Comparison of ENCODE assay signal across 26 mouse cellular contexts in the genomic region with DNA sequence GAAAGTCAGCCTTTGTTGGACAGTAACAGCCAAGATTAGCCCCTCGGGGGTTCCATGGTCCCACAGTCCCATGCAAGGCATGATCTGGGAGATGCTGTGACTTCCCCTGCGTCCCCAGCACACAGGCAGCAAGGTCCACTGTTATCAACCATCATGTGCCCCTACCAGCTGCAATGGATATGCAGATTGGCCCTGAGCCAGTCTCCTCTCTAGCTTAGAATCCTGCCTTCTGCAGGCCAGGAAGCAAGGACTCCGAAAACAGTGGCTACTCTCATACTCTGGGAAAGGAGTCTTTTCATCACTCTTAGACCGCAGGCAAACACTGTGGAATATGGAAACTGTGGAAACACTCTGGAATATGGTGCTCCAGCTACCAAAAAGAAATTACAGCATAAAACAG.
DNase-seq lines count a peak whose midpoint lies in the region; ATAC-seq and TF ChIP-seq lines count a peak whose summit lies in the region.
"Had no signal": no experiment of that assay in that cellular context is flagged by ENCODE, and none has a peak within 500 bp of the region (broad histone marks: within the 10 kb centered on the region; RNA-seq: fewer than 3 reads in every experiment).

No protein-coding gene starts in this region.

- no peak overlapping the region for H3K9ac ChIP-seq in hindbrain, postnatal 0 days (replicated peaks; ENCODE audit: low read length)
- H3K9ac ChIP-seq in hindbrain, embryonic 14.5 days, result no peak overlapping the region
- H3K9ac ChIP-seq in midbrain, embryonic 11.5 days (ENCODE audit: low read length), result no peak overlapping the region
- H3K9ac ChIP-seq in midbrain, embryonic 13.5 days (replicated peaks), result no peak overlapping the region
- H3K9ac ChIP-seq: embryonic facial prominence, embryonic 13.5 days; forebrain, embryonic 13.5 days; heart, embryonic 13.5 days; hindbrain, embryonic 13.5 days had no signal

- WGBS in cerebellum, adult 2 months, result 72% methylated on average over 4 of the region's 4 CpGs
- WGBS in hindbrain, postnatal 0 days, result 87% methylated on average over 4 of the region's 4 CpGs
- WGBS in hindbrain, embryonic 14.5 days, result 92% methylated on average over 4 of the region's 4 CpGs
- 88% methylated on average over 4 of the region's 4 CpGs for WGBS in midbrain, embryonic 11.5 days
- WGBS in midbrain, embryonic 13.5 days, result 90% methylated on average over 4 of the region's 4 CpGs

- ATAC-seq in hindbrain, postnatal 0 days, result no peak
- no peak for ATAC-seq in hindbrain, embryonic 14.5 days (ENCODE audit: low FRiP score)
- no peak for ATAC-seq in midbrain, embryonic 11.5 days (ENCODE audit: low FRiP score)
- ATAC-seq in midbrain, embryonic 13.5 days, result no peak
- ATAC-seq: forebrain, embryonic 13.5 days; forebrain, embryonic 16.5 days; intestine, postnatal 0 days; Patski had no signal

- no peak overlapping the region for H3K4me3 ChIP-seq in cerebellum, adult 2 months (replicated peaks; ENCODE audit: insufficient read depth, low read depth, low read length)
- H3K4me3 ChIP-seq in hindbrain, postnatal 0 days (ENCODE audit: low read length), result no peak overlapping the region
- no peak overlapping the region for H3K4me3 ChIP-seq in hindbrain, embryonic 14.5 days (replicated peaks; ENCODE audit: low read length)
- H3K4me3 ChIP-seq in midbrain, embryonic 11.5 days (ENCODE audit: low read depth, low read length), result no peak overlapping the region
- H3K4me3 ChIP-seq in midbrain, embryonic 13.5 days (replicated peaks), result no peak overlapping the region
- H3K4me3 ChIP-seq: embryonic facial prominence, embryonic 13.5 days; forebrain, embryonic 10.5 days; forebrain, embryonic 13.5 days; heart, adult 2 months; heart, embryonic 10.5 days; heart, embryonic 13.5 days; hindbrain, embryonic 13.5 days had no signal

- H3K4me2 ChIP-seq in hindbrain, postnatal 0 days (ENCODE audit: low read depth, low read length), result no peak overlapping the region
- no peak overlapping the region for H3K4me2 ChIP-seq in hindbrain, embryonic 14.5 days (replicated peaks)
- no peak overlapping the region for H3K4me2 ChIP-seq in midbrain, embryonic 11.5 days
- no peak overlapping the region for H3K4me2 ChIP-seq in midbrain, embryonic 13.5 days (replicated peaks)
- H3K4me2 ChIP-seq: embryonic facial prominence, embryonic 13.5 days; forebrain, embryonic 13.5 days; heart, embryonic 13.5 days; hindbrain, embryonic 13.5 days had no signal

- TF ChIP-seq POLR2A in cerebellum, adult 2 months (IDR thresholded peaks at IDR 0.05; ENCODE audit: borderline replicate concordance, insufficient read depth, low read length), result no peak

- DNase-seq in cerebellum, postnatal 14 days, result peak; percentile 21 to 36
- no peak for DNase-seq in cerebellum, adult 2 months
- DNase-seq in hindbrain, postnatal 0 days (ENCODE audit: low spot score), result peak; percentile 28
- DNase-seq in hindbrain, embryonic 14.5 days (ENCODE audit: low spot score), result no peak
- peak; percentile 21 for DNase-seq in midbrain, embryonic 11.5 days (ENCODE audit: low spot score, missing footprints)
- DNase-seq: adrenal gland, postnatal 10 days; adrenal gland, postnatal 36 days; B cell, adult 2 months; cerebellum, adult 8-10 months; gastrocnemius, postnatal 10 days; gastrocnemius, postnatal 36 days; heart, adult 2 months; heart, postnatal 14 days; heart, postnatal 4 days had no signal

- no peaks in the 10 kb centered on the region for H3K4me1 ChIP-seq in cerebellum, adult 2 months (ENCODE audit: control insufficient read depth, insufficient read depth, low read length)
- no peaks in the 10 kb centered on the region for H3K4me1 ChIP-seq in hindbrain, postnatal 0 days (ENCODE audit: insufficient read depth, low read length)
- peaks cover 3% of the 10 kb centered on the region; the same call in 1 of the 2 replicates for H3K4me1 ChIP-seq in hindbrain, embryonic 14.5 days (replicated peaks; ENCODE audit: control insufficient read depth, insufficient read depth, low read length)
- H3K4me1 ChIP-seq in midbrain, embryonic 11.5 days (ENCODE audit: control insufficient read depth, insufficient read depth, low read length), result peaks cover 3% of the 10 kb centered on the region; the same call in 1 of the 2 replicates
- peaks cover 13% of the 10 kb centered on the region for H3K4me1 ChIP-seq in midbrain, embryonic 13.5 days (replicated peaks)
- H3K4me1 ChIP-seq: heart, embryonic 10.5 days had no signal

- H3K27ac ChIP-seq in cerebellum, adult 2 months (ENCODE audit: insufficient read depth, low read length), result no peak overlapping the region
- no peak overlapping the region for H3K27ac ChIP-seq in hindbrain, postnatal 0 days
- H3K27ac ChIP-seq in hindbrain, embryonic 14.5 days, result no peak overlapping the region
- no peak overlapping the region for H3K27ac ChIP-seq in midbrain, embryonic 11.5 days (ENCODE audit: low read depth, low read length)
- H3K27ac ChIP-seq in midbrain, embryonic 13.5 days, result no peak overlapping the region
- H3K27ac ChIP-seq: embryonic facial prominence, embryonic 13.5 days; forebrain, embryonic 10.5 days; forebrain, embryonic 13.5 days; heart, adult 2 months; heart, embryonic 10.5 days; heart, embryonic 13.5 days; hindbrain, embryonic 13.5 days had no signal

- TF ChIP-seq CTCF in cerebellum, adult 2 months (IDR thresholded peaks at IDR 0.05; ENCODE audit: borderline replicate concordance, insufficient read depth, low read depth, low read length), result no peak
- no peak for TF ChIP-seq CTCF in hindbrain, postnatal 0 days (IDR thresholded peaks at IDR 0.05; ENCODE audit: low read depth)

- no peaks in the 10 kb centered on the region for H3K36me3 ChIP-seq in hindbrain, postnatal 0 days (ENCODE audit: insufficient read depth, low read length)
- H3K36me3 ChIP-seq in hindbrain, embryonic 14.5 days (replicated peaks; ENCODE audit: control insufficient read depth, insufficient read depth), result no peaks in the 10 kb centered on the region
- no peaks in the 10 kb centered on the region for H3K36me3 ChIP-seq in midbrain, embryonic 11.5 days (ENCODE audit: control insufficient read depth, insufficient read depth, low read length)
- H3K36me3 ChIP-seq in midbrain, embryonic 13.5 days, result no peaks in the 10 kb centered on the region
- H3K36me3 ChIP-seq: embryonic facial prominence, embryonic 13.5 days; forebrain, embryonic 10.5 days; G1E; heart, embryonic 10.5 days; heart, embryonic 13.5 days; hindbrain, embryonic 13.5 days had no signal

- no peaks in the 10 kb centered on the region for H3K9me3 ChIP-seq in hindbrain, postnatal 0 days (ENCODE audit: low read length)
- H3K9me3 ChIP-seq in hindbrain, embryonic 14.5 days (ENCODE audit: control insufficient read depth, low read length), result no peaks in the 10 kb centered on the region
- H3K9me3 ChIP-seq in midbrain, embryonic 11.5 days (ENCODE audit: control insufficient read depth, low read length), result no peaks in the 10 kb centered on the region
- H3K9me3 ChIP-seq in midbrain, embryonic 13.5 days, result no peaks in the 10 kb centered on the region
- H3K9me3 ChIP-seq: embryonic facial prominence, embryonic 13.5 days; forebrain, embryonic 10.5 days; forebrain, embryonic 13.5 days; heart, embryonic 10.5 days; heart, embryonic 13.5 days; hindbrain, embryonic 13.5 days had no signal

- H3K27me3 ChIP-seq in cerebellum, adult 2 months (ENCODE audit: control insufficient read depth, insufficient read depth, low read length), result no peaks in the 10 kb centered on the region
- H3K27me3 ChIP-seq in hindbrain, postnatal 0 days (ENCODE audit: insufficient read depth, low read length), result no peaks in the 10 kb centered on the region
- H3K27me3 ChIP-seq in hindbrain, embryonic 14.5 days (ENCODE audit: control insufficient read depth, insufficient read depth, low read length), result no peaks in the 10 kb centered on the region
- H3K27me3 ChIP-seq in midbrain, embryonic 11.5 days (ENCODE audit: control insufficient read depth, insufficient read depth, low read length), result no peaks in the 10 kb centered on the region
- H3K27me3 ChIP-seq in midbrain, embryonic 13.5 days, result no peaks in the 10 kb centered on the region
- H3K27me3 ChIP-seq: CH12.LX; embryonic facial prominence, embryonic 13.5 days; forebrain, embryonic 13.5 days; Patski had no signal

Comparison
In these comparisons a context has a peak if more than half of its experiments do, and no peak if none do; other contexts are left out.
1. DNase-seq: peak in cerebellum, postnatal 14 days (2 of 2), hindbrain, postnatal 0 days (single experiment) and midbrain, embryonic 11.5 days (single experiment); none in cerebellum, adult 2 months (0 of 2) and hindbrain, embryonic 14.5 days (single experiment).